Mouse (Mus musculus): ENCODE results near the gene Cd164l2.

GRCm38 (mm10) chr4:133170616-133171015, 41.3 kb upstream of the Cd164l2 start:
- TF ChIP-seq CTCF (IDR thresholded peaks at IDR 0.05; ENCODE audit: borderline replicate concordance, control insufficient read depth, extremely low read depth, insufficient read depth, low read length, poor library complexity) = no peak
- no peak for TF ChIP-seq POLR2A (IDR thresholded peaks at IDR 0.05; ENCODE audit: control insufficient read depth, extremely low read depth, insufficient read depth, low read length, poor library complexity)
